Mouse (Mus musculus): ENCODE data around the gene Gnb3. TPM values are rescaled to one million over a fixed set of nuclear protein-coding genes. Genes with fewer than 3 reads are reported as not detected.
"Not testable (repeated sequence)": the region's sequence is repeated elsewhere in the genome, so short reads cannot be mapped to it uniquely, and the experiment has no call there.

The Gnb3 gene
- total RNA-seq, 2 experiments from 2014 or later = 0.57 to 0.71 TPM

DNA sequence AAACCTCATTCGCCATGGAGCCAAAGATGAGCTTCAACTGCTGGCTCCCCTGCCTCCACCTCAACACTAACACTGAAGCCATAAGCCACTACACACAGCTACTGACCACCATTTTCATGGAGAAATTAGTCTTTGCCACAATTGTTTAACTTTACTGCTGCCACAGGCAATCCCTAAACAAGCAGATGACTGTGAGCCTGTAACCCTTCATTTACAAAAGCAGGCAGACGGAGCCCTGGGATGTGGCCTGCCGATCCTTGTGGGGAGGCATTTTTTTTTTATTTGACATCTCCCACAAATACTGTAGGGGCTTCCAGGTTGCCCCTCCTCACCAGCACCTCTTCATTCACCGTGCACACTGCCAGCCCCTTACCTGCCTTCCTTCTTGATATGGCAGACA lies 23.5 kb downstream of the Gnb3 start:
- no peak for DNase-seq (ENCODE audit: low spot score)

GRCm38 (mm10) chr6:124814858-124815774 lies 25.0 kb downstream of the Gnb3 start:
- DNase-seq (ENCODE audit: low spot score) = no peak

GRCm38 (mm10) chr6:124814448-124814847 lies 25.6 kb downstream of the Gnb3 start:
- no peak for DNase-seq (ENCODE audit: low spot score)

DNA sequence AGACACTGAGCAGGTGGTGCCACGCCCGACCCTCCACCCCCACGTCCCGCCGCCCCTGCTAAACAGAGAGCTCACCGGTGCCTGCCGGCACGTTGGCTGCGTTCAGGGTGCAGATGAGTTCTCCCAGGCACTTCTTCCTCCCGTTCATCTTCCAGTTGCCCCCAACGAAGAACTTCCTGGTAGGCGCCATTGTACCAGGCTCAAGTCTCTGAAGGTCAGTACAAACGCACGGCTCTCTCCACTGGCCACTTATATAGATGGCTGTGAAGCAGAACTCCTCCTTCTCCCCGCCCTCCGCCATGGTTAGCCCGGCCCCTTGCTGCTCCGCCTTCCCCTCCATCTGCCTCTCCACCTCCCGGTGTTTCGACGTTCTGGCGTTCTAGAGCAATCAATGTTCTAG lies 26.1 kb downstream of the Gnb3 start, which contains the start of gene Tpi1:
Tpi1 (minus strand) TSS at position 364 of the 400 bp plus-strand sequence.
- peak; percentile 97 for DNase-seq (ENCODE audit: low spot score)

DNA sequence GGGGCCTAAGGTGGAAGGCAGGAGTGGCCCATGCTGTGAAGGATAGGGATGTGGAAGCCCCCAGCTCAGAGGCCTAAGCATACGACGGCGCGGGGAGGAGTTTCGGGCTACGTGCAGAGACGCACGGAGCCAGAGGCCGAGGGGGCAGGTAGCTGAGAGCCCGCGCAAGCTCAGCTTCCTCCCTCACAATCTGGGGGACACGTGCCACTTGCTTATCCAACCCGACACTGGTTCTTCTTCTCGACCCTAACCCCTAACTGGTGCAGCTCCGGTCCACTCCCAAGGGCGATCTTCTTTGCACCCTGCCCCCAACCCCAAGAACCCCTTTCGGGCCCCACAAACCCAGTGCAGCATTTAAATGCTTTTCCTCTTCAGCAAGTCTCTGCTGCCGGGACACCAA lies 26.6 kb downstream of the Gnb3 start:
- peak; percentile 72 for DNase-seq (ENCODE audit: low spot score)

DNA sequence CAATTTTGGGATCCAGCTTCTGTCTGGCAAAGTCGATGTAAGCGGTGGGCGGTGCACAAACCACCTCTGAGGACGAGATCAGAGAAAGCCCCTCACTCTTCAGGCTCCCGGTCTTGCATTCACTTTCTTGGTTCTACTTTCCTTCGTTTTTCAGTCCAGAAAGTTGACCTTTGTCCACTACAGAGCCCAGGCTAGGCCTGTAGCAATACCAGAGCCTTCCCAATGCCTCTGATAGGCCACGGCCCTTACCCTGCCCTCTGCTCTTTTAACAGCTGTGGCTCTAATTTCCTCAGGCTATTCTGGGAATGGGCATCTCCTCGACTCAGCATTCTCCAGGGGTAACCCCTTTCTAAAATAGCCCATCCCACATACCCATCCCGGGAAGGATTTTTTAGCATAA lies 27.2 kb downstream of the Gnb3 start:
- peak; percentile 80 for DNase-seq (ENCODE audit: low spot score)

DNA sequence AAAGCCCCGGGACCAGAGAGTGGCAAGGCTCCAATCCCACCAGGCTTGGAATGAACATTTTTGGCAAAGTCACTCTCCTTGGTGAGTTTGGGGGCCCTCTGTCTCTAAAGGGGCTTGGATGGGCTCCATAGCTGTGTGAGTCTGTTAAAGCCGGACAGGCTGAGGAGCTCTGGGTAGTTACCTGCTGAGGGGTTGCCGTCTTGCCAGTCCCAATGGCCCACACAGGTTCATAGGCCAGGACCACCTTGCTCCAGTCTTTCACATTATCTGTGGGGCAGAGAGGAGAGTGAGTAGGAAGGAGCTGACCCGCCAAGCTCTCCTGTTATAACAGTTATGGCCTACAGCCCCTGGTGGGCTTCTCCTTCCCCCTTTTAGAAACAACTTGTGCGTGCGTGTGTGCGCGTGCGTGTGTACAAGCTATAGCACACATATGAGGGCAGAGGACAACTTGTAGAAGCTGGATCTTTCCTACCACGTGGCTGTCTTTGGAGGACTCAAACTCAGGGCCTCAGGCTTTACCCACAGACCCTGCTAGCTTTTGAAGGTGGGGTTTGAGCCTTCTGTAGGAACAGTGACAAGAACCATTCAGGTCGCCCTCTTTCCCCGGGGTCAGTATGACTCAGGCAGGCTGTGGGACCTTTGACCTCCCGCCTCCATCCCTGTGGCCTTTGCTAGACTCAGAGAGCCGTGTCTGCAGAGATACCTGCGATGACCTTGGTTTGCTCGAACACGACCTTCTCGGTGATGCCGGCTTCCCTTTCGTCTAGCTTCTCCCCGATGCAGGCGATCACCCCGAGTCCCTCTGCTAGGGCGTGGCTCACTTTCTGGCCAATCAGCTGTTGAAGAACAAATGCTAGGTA lies 28.1 kb downstream of the Gnb3 start:
- peak; percentile 30 for DNase-seq (ENCODE audit: low spot score)

DNA sequence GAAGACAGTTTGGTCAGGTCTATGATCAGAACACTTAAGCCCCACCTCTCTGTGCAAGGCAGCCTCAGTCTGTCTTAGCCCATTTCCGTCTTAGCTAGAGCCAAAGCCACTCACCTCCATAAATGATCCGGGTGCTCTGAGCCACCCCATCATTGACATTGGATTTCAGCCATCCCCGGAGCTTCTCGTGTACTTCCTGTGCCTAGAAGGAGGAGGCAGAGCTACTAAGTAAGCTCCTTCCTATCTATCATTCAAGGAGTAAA lies 28.7 kb downstream of the Gnb3 start:
- DNase-seq (ENCODE audit: low spot score) = no peak

DNA sequence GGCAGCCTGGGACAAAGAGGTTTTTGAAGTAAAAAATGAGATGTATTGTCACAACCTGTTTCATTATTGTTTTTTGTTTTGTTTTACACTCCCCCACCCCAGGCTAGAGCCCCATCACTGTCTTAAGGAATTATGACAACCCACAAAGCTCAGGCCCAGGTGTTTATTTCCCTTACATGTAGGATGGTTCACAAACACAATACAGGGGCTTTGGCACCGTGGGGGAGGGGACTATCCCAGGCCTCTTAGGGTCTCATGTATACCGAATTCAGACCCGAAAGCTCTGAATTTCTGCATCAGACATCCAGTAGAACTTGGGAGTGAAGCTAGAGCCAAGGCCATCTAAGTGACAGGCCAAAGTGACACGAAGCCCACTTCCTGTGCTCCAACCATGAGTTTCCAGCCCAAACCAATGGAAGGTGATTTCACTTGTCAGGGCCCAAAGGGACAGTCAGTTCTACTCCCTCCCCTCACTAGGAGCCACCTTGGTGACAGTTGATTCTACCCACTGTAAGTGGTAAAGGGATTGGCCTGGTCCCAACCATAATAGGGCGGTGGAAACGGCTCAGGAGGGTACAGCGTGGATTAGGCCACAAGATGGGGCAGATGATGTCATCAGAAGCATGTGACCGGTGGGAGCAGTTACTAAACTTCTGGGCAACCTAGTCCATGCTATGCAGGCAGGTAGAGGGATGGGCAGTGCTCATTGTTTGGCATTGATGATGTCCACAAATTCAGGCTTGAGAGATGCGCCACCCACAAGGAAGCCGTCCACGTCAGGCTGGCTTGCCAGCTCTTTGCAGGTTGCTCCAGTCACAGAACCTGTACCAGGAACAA lies 29.3 kb downstream of the Gnb3 start:
- DNase-seq (ENCODE audit: low spot score) = not testable (repeated sequence)

- DNase-seq (ENCODE audit: low spot score) = no peak
Observed at GRCm38 (mm10) chr6:124809775-124810538, 30.1 kb downstream of the Gnb3 start.

DNA sequence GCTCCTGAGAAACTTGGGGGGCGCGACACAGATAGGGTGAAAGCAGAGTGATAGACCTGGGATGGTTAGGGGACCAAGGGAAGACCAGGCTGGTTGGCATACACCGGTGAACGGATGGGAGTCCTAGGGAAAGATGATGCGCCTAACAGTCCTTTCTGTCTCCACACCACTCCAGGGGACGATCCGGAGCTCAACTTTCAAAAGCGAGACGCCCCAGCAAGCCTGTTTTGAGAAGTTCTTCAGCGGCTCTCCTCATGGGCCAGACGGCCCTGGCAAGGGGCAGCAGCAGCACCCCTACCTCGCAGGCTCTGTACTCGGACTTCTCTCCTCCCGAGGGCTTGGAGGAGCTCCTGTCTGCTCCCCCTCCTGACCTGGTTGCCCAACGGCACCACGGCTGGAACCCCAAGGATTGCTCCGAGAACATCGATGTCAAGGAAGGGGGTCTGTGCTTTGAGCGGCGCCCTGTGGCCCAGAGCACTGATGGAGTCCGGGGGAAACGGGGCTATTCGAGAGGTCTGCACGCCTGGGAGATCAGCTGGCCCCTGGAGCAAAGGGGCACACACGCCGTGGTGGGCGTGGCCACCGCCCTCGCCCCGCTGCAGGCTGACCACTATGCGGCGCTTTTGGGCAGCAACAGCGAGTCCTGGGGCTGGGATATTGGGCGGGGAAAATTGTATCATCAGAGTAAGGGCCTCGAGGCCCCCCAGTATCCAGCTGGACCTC lies 30.9 kb downstream of the Gnb3 start:
- peak; percentile 87 for DNase-seq (ENCODE audit: low spot score)

- peak; percentile 73 for DNase-seq (ENCODE audit: low spot score)
Observed at GRCm38 (mm10) chr6:124808358-124809012, 31.6 kb downstream of the Gnb3 start, which contains the start of gene Spsb2. TSS of gene Spsb2 (plus strand) at chr6:124808661.

- DNase-seq (ENCODE audit: low spot score) = no peak
Observed at GRCm38 (mm10) chr6:124807986-124808357, 32.1 kb downstream of the Gnb3 start.

DNA sequence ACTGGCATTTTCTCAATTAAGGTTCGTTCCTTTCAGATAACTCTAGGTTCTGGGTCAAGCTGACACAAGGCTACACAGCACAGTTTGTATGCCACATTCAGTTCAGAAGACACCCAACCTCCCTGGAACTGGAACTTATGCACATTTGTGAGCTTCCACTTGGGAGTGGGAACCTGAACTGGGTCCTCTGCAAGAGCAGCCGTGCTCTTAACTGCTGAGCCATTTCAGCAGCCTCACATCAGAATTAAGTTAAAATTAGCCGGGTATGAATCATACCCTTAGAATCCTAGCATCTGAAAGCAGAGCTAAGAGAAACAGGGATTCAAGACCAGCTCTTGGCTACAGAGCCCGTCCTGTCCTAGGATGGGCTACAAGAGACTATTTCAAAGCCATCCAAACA lies 32.7 kb downstream of the Gnb3 start:
- DNase-seq (ENCODE audit: low spot score) = no peak

DNA sequence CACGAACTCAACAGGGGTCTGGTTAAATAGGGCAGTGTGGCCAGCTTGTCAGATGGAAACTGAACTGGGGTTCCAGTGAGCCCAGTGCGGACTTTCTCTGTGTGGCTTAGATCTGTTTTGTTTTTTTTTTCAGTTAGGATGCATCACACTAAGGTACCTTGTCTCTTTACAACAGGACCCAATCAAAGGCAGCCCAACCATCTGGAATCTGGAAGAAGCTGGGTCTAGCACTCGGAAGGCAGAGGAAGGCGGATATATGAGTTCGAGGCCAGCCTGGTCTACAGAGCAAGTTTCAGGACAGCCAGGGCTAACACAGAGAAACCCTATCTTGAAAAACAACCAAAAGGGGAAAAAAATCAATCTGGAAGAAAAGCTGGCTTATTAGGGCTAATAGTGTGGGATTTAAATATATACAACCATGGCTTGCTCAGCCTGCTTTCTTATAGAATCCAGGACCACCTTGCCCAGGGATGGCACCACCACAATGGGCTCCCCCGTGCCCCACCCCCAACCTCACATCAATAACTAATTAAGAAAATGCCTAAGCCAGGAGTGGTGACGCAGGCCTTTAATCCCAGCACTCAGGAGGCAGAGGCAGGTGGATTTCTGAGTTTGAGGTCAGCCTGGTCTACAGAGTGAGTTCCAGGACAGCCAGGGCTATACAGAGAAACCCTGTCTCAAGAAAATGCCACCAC lies 33.5 kb downstream of the Gnb3 start:
- no peak for DNase-seq (ENCODE audit: low spot score)

DNA sequence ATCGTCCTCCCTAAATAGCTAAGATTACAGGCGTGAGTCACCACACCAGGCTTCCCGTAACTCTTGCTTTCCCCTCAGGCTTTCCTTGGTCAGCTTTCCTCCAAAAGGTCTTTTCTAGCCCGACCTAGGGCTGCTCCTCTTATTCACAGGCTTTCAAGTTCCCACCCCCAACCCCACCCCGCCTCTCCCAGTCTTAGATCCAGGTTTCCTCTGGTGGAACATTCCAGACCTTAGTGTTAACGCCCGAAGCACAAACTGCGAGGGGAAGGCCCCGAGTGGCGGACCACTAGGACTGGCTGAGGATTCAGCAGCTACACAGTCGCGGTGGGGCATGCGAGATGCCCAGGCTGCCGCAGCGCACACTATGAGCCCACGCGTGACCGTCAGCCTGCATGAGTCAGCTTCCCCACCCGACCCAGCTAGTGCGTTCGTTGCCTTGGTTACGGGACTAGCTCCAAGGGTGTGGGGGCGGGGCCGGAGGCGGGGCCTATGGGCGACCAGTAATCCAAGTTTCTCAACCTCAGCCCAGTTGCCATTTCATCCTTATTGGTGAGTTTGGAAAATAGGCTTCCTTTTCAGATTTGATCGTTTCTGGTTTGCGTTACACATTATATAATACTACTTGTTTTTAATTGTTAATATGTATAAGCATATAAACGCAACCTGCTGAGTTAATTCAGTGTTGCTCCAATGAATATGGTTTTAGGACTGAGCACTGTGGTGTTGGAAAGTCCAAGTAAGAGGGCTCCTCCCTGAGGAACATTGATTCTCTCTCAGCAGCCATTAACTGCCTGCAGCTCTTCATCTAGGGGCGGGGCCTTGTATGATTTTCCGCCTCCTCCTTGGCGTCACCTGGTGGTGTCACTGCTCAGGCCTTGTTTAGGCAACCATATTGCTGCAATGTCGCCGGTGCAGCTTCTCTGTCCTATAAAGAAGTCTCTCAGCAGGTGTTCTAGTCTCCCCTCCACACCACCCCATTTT lies 34.4 kb downstream of the Gnb3 start:
- peak; percentile 95 for DNase-seq (ENCODE audit: low spot score)

- DNase-seq (ENCODE audit: low spot score) = no peak
Observed at GRCm38 (mm10) chr6:124804341-124804740, 35.7 kb downstream of the Gnb3 start.

GRCm38 (mm10) chr6:124803691-124804090 lies 36.4 kb downstream of the Gnb3 start:
- not testable (repeated sequence) for DNase-seq (ENCODE audit: low spot score)
